Mouse (Mus musculus) stomach, embryonic 16.5 days (tissue): ENCODE data around the gene Zfp260. TPM values are rescaled to one million over a fixed set of nuclear protein-coding genes. Genes with fewer than 3 reads are reported as not detected.

ENCODE experiments used
- ATAC-seq: fragments of 200-750 bp; cut with Nextera tagmentation; 2 replicates; pipeline ENCODE4 v1.8.0; 2017; ENCODE audit warnings: moderate number of reproducible peaks, moderate TSS enrichment; ENCODE audit not compliant: insufficient read depth, low FRiP score
- H3K27ac ChIP-seq: fragments of 300-500 bp; sonication (generic); 2 replicates; pipeline ENCODE4 v1.5.1; 2014; ENCODE audit warnings: low read length
- H3K27me3 ChIP-seq: fragments of 300-500 bp; sonication (generic); 2 replicates; pipeline ENCODE4 v1.6.1; 2014; ENCODE audit warnings: low read length, control low read depth, mixed read lengths; ENCODE audit not compliant: control insufficient read depth, insufficient read depth
- H3K36me3 ChIP-seq: fragments of 300-500 bp; sonication (generic); 2 replicates; pipeline ENCODE4 v1.6.1; 2014; ENCODE audit warnings: low read length; ENCODE audit not compliant: control insufficient read depth, insufficient read depth
- H3K4me1 ChIP-seq: fragments of 300-500 bp; sonication (generic); 2 replicates; pipeline ENCODE4 v1.6.1; 2014; ENCODE audit warnings: low read length, control low read depth, mixed read lengths; ENCODE audit not compliant: control insufficient read depth, insufficient read depth
- H3K4me2 ChIP-seq: fragments of 300-500 bp; sonication (generic); 2 replicates; pipeline ENCODE4 v1.6.1; 2014; ENCODE audit warnings: low read depth, low read length, mixed read lengths
- H3K4me3 ChIP-seq: fragments of 300-500 bp; sonication (generic); replicated peaks from 2 replicates; pipeline ENCODE4 v1.5.1; 2014; ENCODE audit warnings: mild to moderate bottlenecking, low read length
- H3K9ac ChIP-seq: fragments of 300-500 bp; sonication (generic); 2 replicates; pipeline ENCODE4 v1.6.1; 2014; ENCODE audit warnings: low read length
- H3K9me3 ChIP-seq: fragments of 300-500 bp; sonication (generic); replicated peaks from 2 replicates; pipeline ENCODE4 v1.6.1; 2016; ENCODE audit warnings: low read length, control low read depth; ENCODE audit not compliant: control insufficient read depth
- WGBS: fragments of 180-500 bp; shearing (Covaris S2); extraction: QIAGEN DNeasy Blood & Tissue Kit; methylation state at CpG from one replicate; pipeline ENCODE4 v1.1.7; 2014; 5-methylcytosine and 5-hydroxymethylcytosine counted together
- microRNA-seq: library from miRNA; unstranded; fragments of <30 nt; microRNA quantifications from one replicate; pipeline ENCODE4, GENCODE M21; 2016
- polyA plus RNA-seq: library from polyadenylated mRNA; unstranded; fragments of >200 nt; fragmentation: Nextera tagmentation; extraction: Ambion mirVana; gene quantifications from 2 replicates; pipeline ENCODE4 v1.2.1, GENCODE M21; 2015

Gene Zfp260
- polyA plus RNA-seq, 1 experiment from 2014 or later: 96.5 TPM

GRCm38 (mm10) chr7:30147011-30147410 is 52.4 kb downstream of the Zfp260 start:
- Histone ChIP-seq H3K4me3 (no peak overlapping the region), H3K4me2 (no peak overlapping the region), H3K4me1 (peaks cover 4% of the 10 kb centered on the region), H3K9me3 (peaks cover 43% of the 10 kb centered on the region), H3K27ac (no peak overlapping the region), H3K9ac (no peak overlapping the region), H3K27me3 (no peaks in the 10 kb centered on the region), H3K36me3 (peaks cover 28% of the 10 kb centered on the region; the same call in 1 of the 2 replicates)
- WGBS: 98% methylated on average over 5 of the region's 5 CpGs
- no peak for ATAC-seq

GRCm38 (mm10) chr7:30154040-30154439 is 59.5 kb downstream of the Zfp260 start:
- ATAC-seq: no peak
- Histone ChIP-seq H3K9ac (no peak overlapping the region), H3K4me2 (no peak overlapping the region), H3K9me3 (peaks cover 78% of the 10 kb centered on the region), H3K4me3 (no peak overlapping the region), H3K36me3 (peaks cover 59% of the 10 kb centered on the region), H3K4me1 (no peaks in the 10 kb centered on the region), H3K27me3 (no peaks in the 10 kb centered on the region), H3K27ac (no peak overlapping the region)
- WGBS: 90% methylated on average over 1 of the region's 1 CpGs

GRCm38 (mm10) chr7:30155507-30155906 is 60.9 kb downstream of the Zfp260 start:
- H3K9me3 ChIP-seq: peaks cover 76% of the 10 kb centered on the region
- H3K4me3 ChIP-seq: no peak overlapping the region
- no peak overlapping the region for H3K27ac ChIP-seq
- no peak for ATAC-seq
- over 99% methylated on average over 3 of the region's 3 CpGs for WGBS
- H3K9ac ChIP-seq: no peak overlapping the region
- H3K4me1 ChIP-seq: no peaks in the 10 kb centered on the region
- no peaks in the 10 kb centered on the region for H3K27me3 ChIP-seq
- peaks cover 60% of the 10 kb centered on the region for H3K36me3 ChIP-seq
- H3K4me2 ChIP-seq: no peak overlapping the region

Small RNA genes within 50 kb of the gene (microRNA-seq; reads per million reads assigned to microRNA genes)
- gene Gm23368: not detected

Other genes with a start within 250 kb of the Zfp260 start
- gene Zfp940, start 241.1 kb upstream of the Zfp260 start, polyA plus RNA-seq: 4.7 and 4.9 TPM in 2 replicates
- gene Zfp420, start 234.8 kb upstream of the Zfp260 start, polyA plus RNA-seq: 6.1 and 7.1 TPM in 2 replicates
- 8.4 and 10.2 TPM in 2 replicates for gene Zfp27, start 188.2 kb upstream of the Zfp260 start, polyA plus RNA-seq
- 4.0 and 4.2 TPM in 2 replicates for gene Zfp383, start 186.6 kb upstream of the Zfp260 start, polyA plus RNA-seq
- 8.1 and 8.8 TPM in 2 replicates for gene Zfp74, start 140.7 kb upstream of the Zfp260 start, polyA plus RNA-seq
- 14.0 and 14.9 TPM in 2 replicates for gene Zfp568, start 110.8 kb upstream of the Zfp260 start, polyA plus RNA-seq
- 3.7 and 4.6 TPM in 2 replicates for gene Zfp14, start 43.4 kb upstream of the Zfp260 start, polyA plus RNA-seq
- gene Zfp82, start 21.9 kb upstream of the Zfp260 start, polyA plus RNA-seq: 4.5 and 5.1 TPM in 2 replicates
- gene Gm26920, start 4.4 kb upstream of the Zfp260 start, polyA plus RNA-seq: 0.70 and 0.87 TPM in 2 replicates
- 6.8 and 8.6 TPM in 2 replicates for gene Zfp566, start 4.2 kb upstream of the Zfp260 start, polyA plus RNA-seq
- gene Zfp382, start 27.2 kb downstream of the Zfp260 start, polyA plus RNA-seq: 9.5 TPM in 2 replicates
- 12.2 and 12.6 TPM in 2 replicates for gene Zfp146, start 75.0 kb downstream of the Zfp260 start, polyA plus RNA-seq
- 12.8 and 25.0 TPM in 2 replicates for gene Cox7a1, start 89.4 kb downstream of the Zfp260 start, polyA plus RNA-seq
- gene Capns1, start 104.0 kb downstream of the Zfp260 start, polyA plus RNA-seq: 90.0 and 98.5 TPM in 2 replicates
- 111 and 116 TPM in 2 replicates for gene Polr2i, start 137.2 kb downstream of the Zfp260 start, polyA plus RNA-seq
- gene Tbcb, start 137.5 kb downstream of the Zfp260 start, polyA plus RNA-seq: 148 and 151 TPM in 2 replicates
- 0.19 TPM in 1 of 2 replicates, not detected in the other for gene Ovol3, start 140.9 kb downstream of the Zfp260 start, polyA plus RNA-seq
- 0.25 and 0.53 TPM in 2 replicates for gene Thap8, start 185.3 kb downstream of the Zfp260 start, polyA plus RNA-seq
- 7.1 and 7.3 TPM in 2 replicates for gene Wdr62, start 185.6 kb downstream of the Zfp260 start, polyA plus RNA-seq
- 21.4 and 22.6 TPM in 2 replicates for gene Clip3, start 197.0 kb downstream of the Zfp260 start, polyA plus RNA-seq
- 64.4 and 64.7 TPM in 2 replicates for gene Alkbh6, start 213.9 kb downstream of the Zfp260 start, polyA plus RNA-seq
- 54.0 and 54.3 TPM in 2 replicates for gene Syne4, start 220.0 kb downstream of the Zfp260 start, polyA plus RNA-seq
- gene E130208F15Rik, start 227.0 kb downstream of the Zfp260 start, polyA plus RNA-seq: 1.2 TPM in 1 of 2 replicates, not detected in the other
- 12.1 and 14.6 TPM in 2 replicates for gene Sdhaf1, start 229.1 kb downstream of the Zfp260 start, polyA plus RNA-seq